Mouse (Mus musculus) forebrain, embryonic 14.5 days (tissue): ENCODE results near the gene Zdhhc1. TPM values are rescaled to one million over a fixed set of nuclear protein-coding genes. Genes with fewer than 3 reads are reported as not detected.

ENCODE experiments used
- ATAC-seq: fragments of 200-750 bp; cut with Nextera tagmentation; 2 replicates; pipeline ENCODE4 v1.8.0; 2017; ENCODE audit warnings: mild to moderate bottlenecking, moderate library complexity
- DNase-seq: peaks from one replicate; pipeline ENCODE4 v3.0.0-alpha.2; 2015; ENCODE audit warnings: low spot score
- H3K27ac ChIP-seq: fragments of 300-500 bp; sonication (generic); 2 replicates; pipeline ENCODE4 v1.5.1; 2014; ENCODE audit warnings: low read depth, mild to moderate bottlenecking, control low read depth, low read length, moderate library complexity
- H3K27me3 ChIP-seq: fragments of 300-500 bp; sonication (generic); replicated peaks from 2 replicates; pipeline ENCODE4 v1.6.1; 2014; ENCODE audit warnings: low read length, control low read depth, mixed read lengths; ENCODE audit not compliant: control insufficient read depth, insufficient read depth
- H3K36me3 ChIP-seq: fragments of 300-500 bp; sonication (generic); 2 replicates; pipeline ENCODE4 v1.6.1; 2014; ENCODE audit warnings: low read length, control low read depth; ENCODE audit not compliant: control insufficient read depth, insufficient read depth
- H3K4me1 ChIP-seq: fragments of 300-500 bp; sonication (generic); 2 replicates; pipeline ENCODE4 v1.6.1; 2014; ENCODE audit warnings: antibody characterized with exemption, low read length, control low read depth; ENCODE audit not compliant: control insufficient read depth, insufficient read depth
- H3K4me2 ChIP-seq: fragments of 300-500 bp; sonication (generic); 2 replicates; pipeline ENCODE4 v1.6.1; 2014; ENCODE audit warnings: mild to moderate bottlenecking, control low read depth, low read length
- H3K4me3 ChIP-seq: fragments of 300-500 bp; sonication (generic); 2 replicates; pipeline ENCODE4 v1.5.1; 2014; ENCODE audit warnings: low read depth, low read length, control low read depth
- H3K9ac ChIP-seq: fragments of 300-500 bp; sonication (generic); 2 replicates; pipeline ENCODE4 v1.6.1; 2014; ENCODE audit warnings: mild to moderate bottlenecking, low read length, control low read depth, moderate library complexity
- H3K9me3 ChIP-seq: fragments of 300-500 bp; sonication (generic); replicated peaks from 2 replicates; pipeline ENCODE4 v1.6.1; 2016; ENCODE audit warnings: low read length, control low read depth, mixed read lengths; ENCODE audit not compliant: control insufficient read depth
- WGBS: fragments of 180-500 bp; shearing (Covaris S2); extraction: QIAGEN DNeasy Blood & Tissue Kit; methylation state at CpG from one replicate; pipeline ENCODE4 v1.1.7; 2014; 5-methylcytosine and 5-hydroxymethylcytosine counted together
- polyA plus RNA-seq: library from polyadenylated mRNA; unstranded; fragments of >200 nt; fragmentation: Nextera tagmentation; extraction: Ambion mirVana; gene quantifications from 2 replicates; pipeline ENCODE4 v1.2.1, GENCODE M21; 2014

Gene Zdhhc1
- polyA plus RNA-seq, 1 experiment from 2014 or later, result 15.5 TPM

GRCm38 (mm10) chr8:105450977-105451376, 45.7 kb downstream of the Zdhhc1 start:
- H3K4me3 ChIP-seq, result no peak overlapping the region

DNA sequence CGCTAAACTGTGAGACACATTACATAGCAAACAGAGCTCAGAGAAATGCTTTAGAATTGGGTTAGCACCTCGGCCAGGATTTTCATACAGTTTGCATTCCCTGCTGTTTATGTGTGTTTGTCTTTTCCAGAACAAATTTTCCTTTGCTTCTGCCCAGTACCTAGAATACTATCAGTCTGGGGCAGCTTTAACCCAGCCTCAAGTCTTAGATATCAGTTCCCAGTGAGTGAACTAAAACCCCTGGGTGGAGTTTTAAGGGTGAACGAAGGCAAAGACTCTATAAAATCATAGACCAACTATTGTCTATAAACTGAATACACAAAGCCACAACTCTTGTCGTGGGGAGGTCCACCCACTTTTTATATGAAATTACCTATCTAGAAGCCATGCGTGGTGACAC, 48.1 kb downstream of the Zdhhc1 start:
- Histone ChIP-seq H3K9ac (no peak overlapping the region), H3K36me3 (no peaks in the 10 kb centered on the region), H3K4me1 (peaks cover 15% of the 10 kb centered on the region), H3K9me3 (no peaks in the 10 kb centered on the region), H3K4me2 (no peak overlapping the region), H3K27me3 (no peaks in the 10 kb centered on the region), H3K4me3 (no peak overlapping the region), H3K27ac (no peak overlapping the region)
- WGBS, result 89% methylated on average over 5 of the region's 5 CpGs
- DNase-seq, result no peak
- no peak for ATAC-seq

More at GRCm38 (mm10) chr8:105450977-105451376, 45.7 kb downstream of the Zdhhc1 start:
- DNase-seq, result no peak
- Histone ChIP-seq H3K27ac (no peak overlapping the region), H3K9me3 (no peaks in the 10 kb centered on the region), H3K9ac (no peak overlapping the region), H3K36me3 (no peaks in the 10 kb centered on the region), H3K4me1 (peaks cover 7% of the 10 kb centered on the region), H3K27me3 (no peaks in the 10 kb centered on the region), H3K4me2 (no peak overlapping the region)
- peak; percentile 55 for ATAC-seq
- 6% methylated on average over 1 of the region's 1 CpGs for WGBS

- H3K9me3 ChIP-seq, result no peaks in the 10 kb centered on the region
- no peak overlapping the region for H3K27ac ChIP-seq
- H3K27me3 ChIP-seq, result no peaks in the 10 kb centered on the region
- H3K4me3 ChIP-seq, result no peak overlapping the region
- no peak for ATAC-seq
- H3K9ac ChIP-seq, result no peak overlapping the region
- 95% methylated on average over 3 of the region's 3 CpGs for WGBS
- peaks cover 15% of the 10 kb centered on the region for H3K4me1 ChIP-seq
- H3K36me3 ChIP-seq, result no peaks in the 10 kb centered on the region
- no peak for DNase-seq
- H3K4me2 ChIP-seq, result no peak overlapping the region
These were observed 48.5 kb downstream of the Zdhhc1 start for GRCm38 (mm10) chr8:105448188-105448587.

GRCm38 (mm10) chr8:105446127-105446552, 50.6 kb downstream of the Zdhhc1 start:
- ATAC-seq (0 out of 2 replicates have a peak, but pooled peaks have one; percentile 59), DNase-seq (peak; percentile 62)
- 0 out of 2 replicates have a peak overlapping the region, but pooled peaks have one; percentile 24 for H3K27ac ChIP-seq
- H3K27me3 ChIP-seq, result no peaks in the 10 kb centered on the region
- H3K4me3 ChIP-seq, result no peak overlapping the region
- H3K36me3 ChIP-seq, result no peaks in the 10 kb centered on the region
- peaks cover 10% of the 10 kb centered on the region; the same call in 1 of the 2 replicates for H3K4me1 ChIP-seq
- WGBS, result 13% methylated on average over 4 of the region's 4 CpGs
- peak overlapping the region; percentile 28 for H3K4me2 ChIP-seq
- H3K9me3 ChIP-seq, result no peaks in the 10 kb centered on the region
- no peak overlapping the region for H3K9ac ChIP-seq

- peaks cover 10% of the 10 kb centered on the region; the same call in 1 of the 2 replicates for H3K4me1 ChIP-seq
- H3K4me3 ChIP-seq, result no peak overlapping the region
- H3K4me2 ChIP-seq, result peak overlapping the region; percentile 28
- peak overlapping the region; percentile 46; the same call in 1 of the 2 replicates for H3K27ac ChIP-seq
- H3K9ac ChIP-seq, result no peak overlapping the region
- no peaks in the 10 kb centered on the region for H3K27me3 ChIP-seq
- DNase-seq (peak; percentile 72), ATAC-seq (peak; percentile 84)
- no peaks in the 10 kb centered on the region for H3K9me3 ChIP-seq
- no peaks in the 10 kb centered on the region for H3K36me3 ChIP-seq
- WGBS, result 18% methylated on average over 11 of the region's 11 CpGs
These were observed 51.2 kb downstream of the Zdhhc1 start for GRCm38 (mm10) chr8:105445296-105446126.

DNA sequence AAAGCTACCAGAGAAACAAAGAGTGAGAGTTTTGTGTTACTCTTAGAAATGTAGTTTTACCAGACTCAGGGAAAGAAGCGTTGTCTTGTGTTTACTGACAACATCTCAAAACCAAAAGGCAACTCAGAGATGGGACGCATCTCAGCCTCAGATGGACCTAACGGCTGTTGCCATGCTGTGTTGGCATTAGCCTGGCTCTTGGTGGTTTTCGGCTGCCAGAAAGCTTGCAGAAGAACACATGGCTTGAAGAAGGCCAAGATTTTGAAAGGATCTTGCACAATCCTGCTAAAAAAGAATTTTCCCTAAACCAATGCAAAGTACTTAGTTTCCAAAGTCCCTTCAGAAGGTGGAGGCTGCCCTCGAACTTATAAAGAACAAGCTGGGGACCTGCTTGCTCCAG, 54.0 kb downstream of the Zdhhc1 start:
- no peak for DNase-seq
- ATAC-seq, result no peak
- H3K4me2 ChIP-seq, result no peak overlapping the region
- no peak overlapping the region for H3K4me3 ChIP-seq
- no peaks in the 10 kb centered on the region for H3K36me3 ChIP-seq
- 93% methylated on average over 5 of the region's 5 CpGs for WGBS
- H3K4me1 ChIP-seq, result peaks cover 10% of the 10 kb centered on the region; the same call in 1 of the 2 replicates
- no peak overlapping the region for H3K9ac ChIP-seq
- H3K27me3 ChIP-seq, result no peaks in the 10 kb centered on the region
- no peaks in the 10 kb centered on the region for H3K9me3 ChIP-seq
- no peak overlapping the region for H3K27ac ChIP-seq

DNA sequence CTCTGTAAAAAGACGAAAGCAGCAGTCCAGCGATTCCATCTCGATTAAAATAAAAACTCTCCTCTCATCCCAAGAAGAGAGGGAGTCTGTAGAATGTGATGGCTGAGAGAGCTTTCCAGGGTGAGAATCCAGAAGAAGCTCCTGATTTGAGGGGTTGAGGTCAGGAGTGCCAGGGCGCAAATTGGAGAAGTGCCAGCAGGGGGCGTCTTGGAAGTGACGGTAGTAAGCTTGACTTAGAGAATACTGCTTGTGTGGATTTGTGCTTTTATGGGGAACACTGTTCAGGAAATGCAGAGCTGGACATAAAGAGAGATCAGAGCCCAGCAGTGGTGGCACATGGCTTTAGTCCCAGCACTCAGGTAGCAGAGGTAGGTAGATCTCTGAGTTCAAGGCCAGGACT, 55.3 kb downstream of the Zdhhc1 start:
- Histone ChIP-seq H3K4me2 (no peak overlapping the region), H3K36me3 (no peaks in the 10 kb centered on the region), H3K27me3 (no peaks in the 10 kb centered on the region), H3K4me1 (peaks cover 10% of the 10 kb centered on the region; the same call in 1 of the 2 replicates), H3K9ac (no peak overlapping the region), H3K27ac (no peak overlapping the region), H3K9me3 (no peaks in the 10 kb centered on the region), H3K4me3 (no peak overlapping the region)
- WGBS, result 8% methylated on average over 6 of the region's 6 CpGs
- DNase-seq (peak; percentile 41), ATAC-seq (no peak)

GRCm38 (mm10) chr8:105438865-105439264, 57.8 kb downstream of the Zdhhc1 start:
- Histone ChIP-seq H3K36me3 (no peaks in the 10 kb centered on the region), H3K27me3 (no peaks in the 10 kb centered on the region), H3K4me3 (no peak overlapping the region), H3K4me2 (no peak overlapping the region), H3K9ac (no peak overlapping the region), H3K9me3 (no peaks in the 10 kb centered on the region), H3K4me1 (peaks cover 3% of the 10 kb centered on the region; the same call in 1 of the 2 replicates), H3K27ac (no peak overlapping the region)
- WGBS, result 28% methylated on average over 5 of the region's 5 CpGs
- ATAC-seq, result no peak
- no peak for DNase-seq
